Mouse (Mus musculus): Measurements from ENCODE around the gene C1ra. TPM values are rescaled to one million over a fixed set of nuclear protein-coding genes. Genes with fewer than 3 reads are reported as not detected.

The C1ra gene
- not detected for total RNA-seq (2023)

GRCm38 (mm10) chr6:124512355-124512836 is at the start of gene C1ra:
Gene C1ra, plus strand, starts transcription at chr6:124512405.

GRCm38 (mm10) chr6:124464305-124465271 is 47.6 kb upstream of the C1ra start, which contains the start of gene Clstn3:
Gene Clstn3, minus strand, starts transcription at chr6:124464794.

GRCm38 (mm10) chr6:124492842-124493561 is 19.2 kb upstream of the C1ra start, which contains the start of gene C1rl:
Gene C1rl, plus strand, starts transcription at chr6:124493113.

GRCm38 (mm10) chr6:124542284-124542683 is 30.1 kb downstream of the C1ra start, which contains the start of gene C1s1:
Gene C1s1, minus strand, starts transcription at chr6:124542359.

GRCm38 (mm10) chr6:124570026-124570425 is 57.8 kb downstream of the C1ra start, which contains the start of gene C1rb:
Gene C1rb, plus strand, starts transcription at chr6:124570294.

Other genes with a start within 250 kb of the C1ra start
- 1 to 10 TPM; 9.1 to 9.8 TPM for gene Cd163, start 207.7 kb upstream of the C1ra start, total RNA-seq (2023)
- 10 to 100 TPM; 69.1 to 75.2 TPM for gene Pex5, start 97.3 kb upstream of the C1ra start, total RNA-seq (2023)
- gene Clstn3, start 47.6 kb upstream of the C1ra start, total RNA-seq (2023), result 10 to 100 TPM; 88.9 to 98.8 TPM
- gene C1rl, start 19.3 kb upstream of the C1ra start, total RNA-seq (2023), result not detected
- gene C1s1, start 30.0 kb downstream of the C1ra start, total RNA-seq (2023), result not detected
- not detected for gene C1rb, start 57.9 kb downstream of the C1ra start, total RNA-seq (2023)
- gene C1s2, start 123.7 kb downstream of the C1ra start, total RNA-seq (2023), result not detected
- 10 to 100 TPM; 72.3 to 77.4 TPM for gene Lpcat3, start 150.6 kb downstream of the C1ra start, total RNA-seq (2023)
- gene Emg1, start 199.8 kb downstream of the C1ra start, total RNA-seq (2023), result 100 to 1,000 TPM; 187 to 191 TPM
- gene Phb2, start 199.9 kb downstream of the C1ra start, total RNA-seq (2023), result 100 to 1,000 TPM; 161 to 164 TPM
- gene Ptpn6, start 226.3 kb downstream of the C1ra start, total RNA-seq (2023), result 100 to 1,000 TPM; 173 to 199 TPM
- 100 to 1,000 TPM; 302 to 314 TPM for gene Grcc10, start 229.0 kb downstream of the C1ra start, total RNA-seq (2023)
- gene Gm45234, start 243.6 kb downstream of the C1ra start, total RNA-seq (2023), result 1 to 10 TPM in 1 of 2 experiments, not detected in 1; 6.9 TPM
- gene Atn1, start 244.1 kb downstream of the C1ra start, total RNA-seq (2023), result 100 to 1,000 TPM; 134 to 156 TPM

Measured in T-cell, adult 66 days (primary cell).